Mouse (Mus musculus): ENCODE results near the gene Rad51d. TPM values are rescaled to one million over a fixed set of nuclear protein-coding genes. Genes with fewer than 3 reads are reported as not detected.

Rad51d gene
- total and polyA plus RNA-seq, 2 experiments = 4.0 to 8.1 TPM

- no peak overlapping the region for H3K9ac ChIP-seq (ENCODE audit: low read depth, low read length)
- H3K27me3 ChIP-seq (ENCODE audit: control insufficient read depth, insufficient read depth, low read length) = no peaks in the 10 kb centered on the region
- H3K79me2 ChIP-seq (ENCODE audit: control insufficient read depth, insufficient read depth, low read length) = 0 out of 2 replicates have a peak, but pooled peaks cover 4% of the 10 kb centered on the region
- H3K4me1 ChIP-seq (ENCODE audit: control insufficient read depth, insufficient read depth, low read length) = peaks cover 6% of the 10 kb centered on the region
- DNase-seq (ENCODE audit: extremely low read depth, low read depth, low spot score) = no peak
- no peak overlapping the region for H3K27ac ChIP-seq (replicated peaks; ENCODE audit: insufficient read depth, low read depth, low read length)
- peaks cover 5% of the 10 kb centered on the region; the same call in 1 of the 2 replicates for H3K36me3 ChIP-seq (ENCODE audit: control insufficient read depth, insufficient read depth, low read length)
- 63% methylated on average over 8 of the region's 8 CpGs for WGBS
- no peak overlapping the region for H3K4me3 ChIP-seq (ENCODE audit: insufficient read depth, low read depth, low read length)
- TF ChIP-seq POLR2A (IDR thresholded peaks at IDR 0.05; ENCODE audit: extremely low read depth, insufficient read depth, low read length) (no peak), CTCF (IDR thresholded peaks at IDR 0.05; ENCODE audit: low read depth, low read length) (no peak)
Observed at GRCm38 (mm10) chr11:82904952-82905351, 14.5 kb upstream of the Rad51d start.

GRCm38 (mm10) chr11:82901606-82902310 lies 11.3 kb upstream of the Rad51d start:
- Histone ChIP-seq H3K4me3 (ENCODE audit: insufficient read depth, low read depth, low read length) (no peak overlapping the region), H3K79me2 (ENCODE audit: control insufficient read depth, insufficient read depth, low read length) (no peaks in the 10 kb centered on the region), H3K4me1 (ENCODE audit: control insufficient read depth, insufficient read depth, low read length) (no peaks in the 10 kb centered on the region), H3K27me3 (ENCODE audit: control insufficient read depth, insufficient read depth, low read length) (no peaks in the 10 kb centered on the region), H3K9ac (ENCODE audit: low read depth, low read length) (no peak overlapping the region), H3K36me3 (ENCODE audit: control insufficient read depth, insufficient read depth, low read length) (peaks cover 5% of the 10 kb centered on the region; the same call in 1 of the 2 replicates), H3K27ac (replicated peaks; ENCODE audit: insufficient read depth, low read depth, low read length) (no peak overlapping the region)
- no peak for TF ChIP-seq POLR2A (IDR thresholded peaks at IDR 0.05; ENCODE audit: extremely low read depth, insufficient read depth, low read length)
- no peak for TF ChIP-seq CTCF (IDR thresholded peaks at IDR 0.05; ENCODE audit: low read depth, low read length)
- DNase-seq (ENCODE audit: extremely low read depth, low read depth, low spot score) = no peak
- WGBS = 95% methylated on average over 20 of the region's 20 CpGs

- peaks cover 5% of the 10 kb centered on the region; the same call in 1 of the 2 replicates for H3K36me3 ChIP-seq (ENCODE audit: control insufficient read depth, insufficient read depth, low read length)
- DNase-seq (ENCODE audit: extremely low read depth, low read depth, low spot score) = no peak
- no peaks in the 10 kb centered on the region for H3K79me2 ChIP-seq (ENCODE audit: control insufficient read depth, insufficient read depth, low read length)
- no peaks in the 10 kb centered on the region for H3K27me3 ChIP-seq (ENCODE audit: control insufficient read depth, insufficient read depth, low read length)
- no peak overlapping the region for H3K4me3 ChIP-seq (ENCODE audit: insufficient read depth, low read depth, low read length)
- H3K9ac ChIP-seq (ENCODE audit: low read depth, low read length) = no peak overlapping the region
- TF ChIP-seq POLR2A (IDR thresholded peaks at IDR 0.05; ENCODE audit: extremely low read depth, insufficient read depth, low read length) = no peak
- no peak for TF ChIP-seq CTCF (IDR thresholded peaks at IDR 0.05; ENCODE audit: low read depth, low read length)
- no peaks in the 10 kb centered on the region for H3K4me1 ChIP-seq (ENCODE audit: control insufficient read depth, insufficient read depth, low read length)
- H3K27ac ChIP-seq (replicated peaks; ENCODE audit: insufficient read depth, low read depth, low read length) = no peak overlapping the region
- WGBS = 90% methylated on average over 5 of the region's 5 CpGs
Observed at GRCm38 (mm10) chr11:82899720-82900119, 9.3 kb upstream of the Rad51d start.

GRCm38 (mm10) chr11:82897478-82897877 lies 7.1 kb upstream of the Rad51d start:
- Histone ChIP-seq H3K27me3 (ENCODE audit: control insufficient read depth, insufficient read depth, low read length) (no peaks in the 10 kb centered on the region), H3K4me1 (ENCODE audit: control insufficient read depth, insufficient read depth, low read length) (no peaks in the 10 kb centered on the region), H3K79me2 (ENCODE audit: control insufficient read depth, insufficient read depth, low read length) (no peaks in the 10 kb centered on the region), H3K36me3 (ENCODE audit: control insufficient read depth, insufficient read depth, low read length) (peaks cover 3% of the 10 kb centered on the region; the same call in 1 of the 2 replicates), H3K4me3 (ENCODE audit: insufficient read depth, low read depth, low read length) (0 out of 2 replicates have a peak overlapping the region, but pooled peaks have one; percentile 15), H3K9ac (ENCODE audit: low read depth, low read length) (no peak overlapping the region), H3K27ac (replicated peaks; ENCODE audit: insufficient read depth, low read depth, low read length) (no peak overlapping the region)
- TF ChIP-seq POLR2A (IDR thresholded peaks at IDR 0.05; ENCODE audit: extremely low read depth, insufficient read depth, low read length) = no peak
- no peak for TF ChIP-seq CTCF (IDR thresholded peaks at IDR 0.05; ENCODE audit: low read depth, low read length)
- WGBS = 82% methylated on average over 10 of the region's 10 CpGs
- DNase-seq (ENCODE audit: extremely low read depth, low read depth, low spot score) = no peak

- Histone ChIP-seq H3K36me3 (ENCODE audit: control insufficient read depth, insufficient read depth, low read length) (no peaks in the 10 kb centered on the region), H3K4me1 (ENCODE audit: control insufficient read depth, insufficient read depth, low read length) (peaks cover 5% of the 10 kb centered on the region), H3K4me3 (ENCODE audit: insufficient read depth, low read depth, low read length) (no peak within 1 kb of the TSS), H3K9ac (ENCODE audit: low read depth, low read length) (no peak within 1 kb of the TSS), H3K27me3 (ENCODE audit: control insufficient read depth, insufficient read depth, low read length) (no peaks in the 10 kb centered on the region), H3K27ac (replicated peaks; ENCODE audit: insufficient read depth, low read depth, low read length) (no peak within 1 kb of the TSS), H3K79me2 (ENCODE audit: control insufficient read depth, insufficient read depth, low read length) (no peaks in the 10 kb centered on the region)
- no peak for DNase-seq (ENCODE audit: extremely low read depth, low read depth, low spot score)
- no peak for TF ChIP-seq CTCF (IDR thresholded peaks at IDR 0.05; ENCODE audit: low read depth, low read length)
- TF ChIP-seq POLR2A (IDR thresholded peaks at IDR 0.05; ENCODE audit: extremely low read depth, insufficient read depth, low read length) = no peak
- 58% methylated on average over 7 of the region's 7 CpGs for WGBS
Observed at GRCm38 (mm10) chr11:82891936-82892335, 1.5 kb upstream of the Rad51d start, which contains the start of gene Fndc8. Gene Fndc8, plus strand, starts transcription at chr11:82892124.

All from liver, adult 2 months (tissue).